Mouse (Mus musculus) gastrocnemius, postnatal 10 days (tissue): ENCODE measurements around the gene Wt1. TPM values are rescaled to one million over a fixed set of nuclear protein-coding genes. Genes with fewer than 3 reads are reported as not detected.

Experiments used
- DNase-seq: peaks from one replicate; pipeline ENCODE4 v3.0.0; 2021; ENCODE audit warnings: mixed read lengths
- long read RNA-seq, 2 experiments: library from polyadenylated mRNA; stranded (forward); transcript quantifications; one replicate each; pipeline ENCODE4 v2.0.0; 2021
- total RNA-seq, 2 experiments: library from RNA; stranded (reverse); gene quantifications; 2 replicates each; pipeline ENCODE4 v1.2.3; 2021

The Wt1 gene
- total RNA-seq: under 1 TPM in 1 of 2 experiments, not detected in 1; 0.18 TPM
- long read RNA-seq, experiment 1: 0 reads
- long read RNA-seq, experiment 2: 0 reads

DNA sequence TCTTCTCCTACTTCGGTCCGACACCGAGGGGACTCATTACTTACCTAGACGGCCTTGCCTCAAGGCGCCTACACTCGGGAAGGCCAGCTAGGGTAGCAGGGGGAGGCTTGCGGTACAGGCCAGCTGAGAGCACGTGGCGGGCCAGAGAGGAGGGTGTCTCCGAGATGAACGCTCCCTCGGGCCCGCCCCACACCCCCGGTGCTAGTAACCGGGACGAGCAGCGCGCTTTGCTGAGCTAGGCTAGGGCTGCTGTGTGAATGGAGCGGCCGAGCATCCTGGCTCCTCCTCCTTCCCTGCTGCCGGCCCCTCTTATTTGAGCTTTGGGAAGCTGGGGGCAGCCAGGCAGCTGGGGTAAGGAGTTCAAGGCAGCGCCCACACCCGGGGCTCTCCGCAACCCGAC, at the start of gene Wt1:
Gene Wt1 (plus strand): TSS at position 251 of the 400 bp plus-strand sequence.
- peak; percentile 13 for DNase-seq

DNA sequence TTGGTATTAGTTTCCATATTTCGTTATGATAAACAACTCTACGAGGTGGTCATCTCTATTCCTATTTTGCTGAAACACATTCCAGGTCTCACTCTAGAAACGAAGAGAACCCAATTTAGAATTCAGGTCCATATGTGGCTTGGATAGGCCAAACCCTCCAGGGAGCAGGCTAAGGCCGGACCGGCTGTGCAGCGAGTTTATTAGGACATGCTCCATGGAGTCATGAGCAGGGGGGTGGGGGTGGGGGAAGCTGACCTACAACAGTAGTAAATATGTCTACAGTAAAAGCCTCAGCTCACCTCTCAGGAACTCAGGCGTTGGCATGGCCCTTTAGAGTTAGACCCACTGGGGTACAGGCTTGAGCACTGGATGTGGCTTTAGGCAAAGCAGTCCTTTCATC, 49.2 kb upstream of the Wt1 start:
- DNase-seq: no peak

- DNase-seq: no peak
These were observed 44.0 kb upstream of the Wt1 start for GRCm38 (mm10) chr2:105082256-105082790.

DNA sequence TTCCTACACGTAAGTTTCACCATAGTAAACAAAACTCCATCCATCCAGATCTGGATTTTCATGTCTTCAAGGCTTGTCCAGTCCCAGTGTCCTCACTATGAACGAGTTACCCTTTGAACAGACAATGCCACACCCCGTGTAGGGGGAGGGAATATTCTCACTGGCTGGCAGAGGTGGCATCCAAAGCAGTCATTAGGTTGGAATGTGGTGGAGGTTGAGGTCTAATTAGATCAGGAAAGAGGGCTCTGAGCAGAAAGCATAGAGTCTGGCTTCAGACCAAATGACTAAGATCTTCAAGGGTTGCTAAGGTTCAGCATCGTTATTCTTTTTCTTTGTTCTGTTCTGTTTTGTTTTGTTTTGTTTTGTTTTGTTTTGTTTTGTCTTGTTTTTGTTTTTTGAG, 42.3 kb upstream of the Wt1 start:
- no peak for DNase-seq

DNA sequence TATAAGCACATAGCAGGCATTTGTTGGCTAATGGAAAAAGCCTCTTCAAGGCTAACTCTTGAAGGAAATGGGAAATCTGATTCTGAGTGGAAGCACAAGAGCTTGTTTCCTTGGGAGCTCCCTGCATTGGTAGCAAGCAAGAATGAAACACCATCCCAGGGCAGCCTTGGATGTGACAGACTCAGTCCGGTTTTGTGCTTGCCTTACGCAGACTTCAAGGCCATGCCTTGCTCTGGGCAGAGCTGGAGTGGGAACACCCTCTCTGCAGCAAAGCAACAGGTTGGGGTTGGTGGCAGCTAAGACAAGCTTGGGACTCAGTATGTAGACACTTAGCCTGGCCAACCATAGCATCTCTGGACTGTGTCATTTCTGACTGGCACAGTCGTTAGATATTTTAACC, 40.2 kb upstream of the Wt1 start:
- DNase-seq: no peak

DNA sequence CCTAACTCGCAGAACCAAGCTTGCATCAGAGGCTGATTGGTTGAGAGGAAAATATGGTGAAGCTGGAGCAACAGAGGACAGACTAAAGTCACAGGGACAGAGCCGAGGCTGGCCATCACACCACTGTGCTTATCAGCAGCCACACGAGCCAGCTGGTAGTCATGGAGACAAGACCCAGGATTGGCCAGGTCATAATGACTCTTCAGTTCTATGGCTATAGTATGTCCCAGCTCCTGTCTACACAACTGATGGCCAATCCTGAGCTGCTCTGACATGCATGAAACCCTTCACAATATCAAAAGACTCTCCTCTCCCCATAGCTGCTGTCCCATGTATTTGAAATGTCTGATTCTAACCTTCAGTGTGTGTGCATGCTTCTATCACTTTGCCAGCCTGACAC, 38.3 kb upstream of the Wt1 start:
- DNase-seq: no peak

DNA sequence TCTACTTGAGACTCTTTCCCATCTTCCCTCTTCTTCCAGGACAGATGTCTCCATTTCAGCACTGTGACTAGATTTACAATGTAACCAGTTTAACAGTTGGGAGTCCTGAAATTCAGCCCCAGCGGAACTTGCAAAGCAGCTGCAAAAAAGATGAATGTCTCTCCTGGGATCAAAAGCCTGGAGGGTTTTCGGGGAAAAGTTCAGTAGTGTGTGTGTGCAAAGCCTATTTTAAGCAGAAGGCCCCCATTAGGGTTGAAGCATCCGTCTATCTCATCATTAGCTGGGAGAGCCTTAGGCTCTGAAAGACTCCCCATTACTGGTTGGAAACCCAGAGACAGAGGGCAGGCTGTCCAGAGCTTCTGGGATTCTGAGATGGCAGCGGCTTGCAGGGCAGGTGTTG, 37.2 kb upstream of the Wt1 start:
- DNase-seq: no peak

GRCm38 (mm10) chr2:105089581-105090508, 36.5 kb upstream of the Wt1 start:
- DNase-seq: no peak

- peak; percentile 14 for DNase-seq
These were observed 35.3 kb upstream of the Wt1 start for GRCm38 (mm10) chr2:105090991-105091390.

DNA sequence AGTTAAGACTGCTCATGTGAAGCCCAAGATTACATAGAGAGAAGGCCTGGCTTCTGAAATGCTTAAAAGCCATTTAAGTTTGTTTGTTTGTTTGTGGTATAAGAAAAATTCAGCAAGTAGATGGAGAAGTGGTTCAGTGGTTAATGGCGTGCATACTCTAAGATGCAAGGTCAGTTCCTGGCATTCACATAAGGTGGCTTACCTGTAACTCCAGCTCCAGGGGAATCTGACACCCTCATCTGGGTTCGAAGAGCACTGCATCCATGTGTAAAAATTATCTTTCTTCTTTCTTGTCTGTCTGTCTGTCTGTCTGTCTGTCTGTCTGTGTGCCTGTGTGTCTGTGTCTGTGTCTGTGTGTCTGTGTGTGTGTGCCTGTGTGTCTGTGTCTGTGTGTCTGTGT, 34.6 kb upstream of the Wt1 start, which contains the start of gene Gm11060:
Gene Gm11060 (plus strand): TSS at position 301 of the 400 bp plus-strand sequence.
- DNase-seq: no peak

DNA sequence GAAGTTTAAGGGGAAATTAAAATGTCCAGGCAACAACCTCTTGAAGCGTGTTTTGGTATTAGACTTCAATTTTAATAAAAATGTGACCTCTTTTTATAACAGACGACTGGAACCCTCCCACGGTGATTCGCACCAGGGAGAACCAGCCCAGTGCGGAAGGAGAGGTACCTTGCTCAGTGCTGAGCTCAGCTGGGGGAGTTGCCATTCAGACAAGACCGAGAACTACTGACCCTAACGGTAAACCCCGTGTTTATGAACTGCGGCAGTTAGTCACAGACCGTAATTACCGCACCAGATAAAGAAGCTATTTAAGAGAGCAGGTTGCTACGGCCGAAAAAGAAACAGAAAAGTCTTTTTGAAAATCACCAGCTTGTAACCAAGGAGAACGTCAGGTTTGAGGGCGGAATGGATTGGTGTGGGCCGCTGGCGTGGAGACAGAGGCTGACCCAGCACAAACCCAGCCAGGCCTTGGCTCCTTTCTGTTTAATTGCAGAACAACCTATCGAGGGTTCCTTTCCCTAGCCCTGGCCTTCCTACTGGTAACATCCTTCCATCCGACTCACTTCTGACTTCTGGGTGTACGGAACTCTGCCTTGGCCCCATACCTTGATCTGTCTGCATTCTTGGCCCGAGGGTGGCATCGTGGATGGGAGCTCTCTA, 28.9 kb upstream of the Wt1 start:
- DNase-seq: no peak

- peak; percentile 14 for DNase-seq
These were observed 26.9 kb upstream of the Wt1 start for GRCm38 (mm10) chr2:105099410-105099809.

DNA sequence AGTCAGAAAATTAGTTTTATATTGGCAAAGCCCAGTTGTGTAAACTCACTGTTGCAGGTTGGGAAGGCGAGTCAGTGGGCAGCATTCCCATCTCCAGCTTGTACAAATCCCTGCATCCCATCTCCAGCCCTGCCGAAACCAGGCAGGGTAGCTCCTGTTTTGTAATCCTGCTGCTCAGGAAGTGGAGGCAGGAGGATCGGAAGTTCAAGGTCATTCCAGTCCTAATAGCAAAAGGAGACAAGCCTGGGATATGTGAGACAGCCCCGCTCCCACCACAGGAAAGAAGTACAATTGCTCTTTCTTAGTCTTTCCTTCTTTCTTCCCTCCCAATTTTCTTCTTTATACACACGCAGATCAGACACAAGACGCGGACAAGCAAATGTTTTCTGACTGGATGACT, 25.8 kb upstream of the Wt1 start:
- no peak for DNase-seq

GRCm38 (mm10) chr2:105108703-105109158, 17.6 kb upstream of the Wt1 start:
- DNase-seq: peak; percentile 72

- no peak for DNase-seq
These were observed 12.3 kb upstream of the Wt1 start for GRCm38 (mm10) chr2:105114074-105114473.

- DNase-seq: no peak
These were observed 8.7 kb upstream of the Wt1 start for GRCm38 (mm10) chr2:105117669-105118068.

GRCm38 (mm10) chr2:105122216-105122615, 4.1 kb upstream of the Wt1 start:
- DNase-seq: no peak

GRCm38 (mm10) chr2:105122886-105123285, 3.4 kb upstream of the Wt1 start:
- DNase-seq: peak; percentile 17

DNA sequence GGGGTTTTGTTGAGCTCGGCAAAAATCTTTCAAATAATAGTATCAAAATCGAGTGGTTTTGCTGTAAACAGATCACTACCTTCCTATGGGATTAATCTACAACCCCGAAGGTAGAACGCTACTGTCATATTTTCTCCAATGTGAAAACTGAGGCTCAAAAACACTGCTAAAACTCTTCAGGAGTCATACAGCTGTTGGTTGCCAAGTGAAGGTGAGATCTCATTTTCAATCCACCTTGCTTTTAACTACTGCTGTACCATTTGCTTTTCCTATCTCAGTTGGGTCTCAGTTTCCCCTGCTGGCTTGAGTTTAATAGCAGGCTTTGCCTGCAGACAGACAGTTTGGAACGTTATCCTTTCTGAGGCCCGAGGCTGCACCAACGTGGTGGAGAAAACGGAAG, 2.9 kb upstream of the Wt1 start:
- no peak for DNase-seq

GRCm38 (mm10) chr2:105123881-105124280, 2.4 kb upstream of the Wt1 start:
- no peak for DNase-seq

DNA sequence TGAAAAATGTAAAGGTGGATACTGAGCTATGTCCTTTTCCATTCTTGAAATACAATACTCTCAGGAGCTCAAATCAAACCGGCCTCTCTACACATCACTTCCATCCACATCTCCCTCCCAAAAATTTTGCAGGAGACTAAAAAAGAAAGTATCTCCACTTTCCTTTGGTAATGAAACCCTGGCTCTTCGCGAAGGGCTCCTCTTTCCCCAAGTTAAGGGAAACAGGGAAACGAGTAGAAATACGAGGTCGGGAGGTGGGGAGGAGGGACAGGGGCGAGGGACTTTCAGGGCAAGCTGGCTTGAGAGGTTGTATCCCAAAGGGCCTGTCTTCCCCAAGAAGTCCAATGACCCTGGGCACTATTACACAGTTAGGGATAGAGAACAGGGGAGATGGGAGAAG, 1.9 kb upstream of the Wt1 start:
- no peak for DNase-seq

- DNase-seq: no peak
These were observed 1.1 kb upstream of the Wt1 start for GRCm38 (mm10) chr2:105125205-105125604.

DNA sequence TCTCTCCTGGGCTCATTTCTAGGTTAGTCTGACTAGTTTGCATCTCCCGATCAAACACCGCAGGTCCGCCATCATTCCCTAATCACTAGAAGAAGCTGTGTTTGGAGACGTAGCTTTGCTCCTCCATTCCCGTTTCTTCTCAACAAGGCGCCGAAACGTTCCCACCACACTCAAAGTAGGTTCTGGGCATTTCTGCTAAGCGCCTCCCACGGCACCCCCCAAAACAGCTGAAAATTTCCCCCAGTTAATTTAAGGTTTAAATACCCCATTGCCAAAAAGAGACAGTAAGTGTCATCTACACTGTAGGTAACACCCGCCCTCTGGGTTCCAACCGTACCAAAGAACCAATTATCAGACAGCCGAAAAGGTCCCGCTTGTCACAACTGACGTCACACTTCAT, 688 bp upstream of the Wt1 start:
- DNase-seq: no peak
